Mouse (Mus musculus) spleen, postnatal 14 days (tissue): ENCODE measurements around the gene Opn1sw.
"Not testable (repeated sequence)": the region's sequence is repeated elsewhere in the genome, so short reads cannot be mapped to it uniquely, and the experiment has no call there.

Experiments used
- DNase-seq, 2 experiments: peaks; one replicate each; pipeline ENCODE4 v3.0.0; 2021 to 2022; ENCODE audit warnings: low spot score in 2 of 2

Opn1sw gene

GRCm38 (mm10) chr6:29347189-29347588, 41.1 kb downstream of the Opn1sw start:
- DNase-seq: no peak

DNA sequence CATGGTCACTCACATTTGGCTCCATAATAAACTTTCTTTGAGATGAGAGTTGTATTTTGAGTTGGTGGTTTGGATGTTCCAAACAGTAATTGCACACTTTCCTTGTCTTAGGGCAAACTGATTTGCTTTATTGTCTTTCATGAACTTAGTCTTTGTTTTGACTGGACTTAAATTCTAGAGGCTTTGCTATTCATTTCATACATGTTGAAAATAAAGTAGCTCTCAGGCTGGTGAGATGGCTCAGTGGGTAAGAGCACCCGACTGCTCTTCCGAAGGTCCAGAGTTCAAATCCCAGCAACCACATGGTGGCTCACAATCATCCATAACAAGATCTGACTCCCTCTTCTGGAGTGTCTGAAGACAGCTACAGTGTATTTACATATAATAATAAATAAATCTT, 41.8 kb downstream of the Opn1sw start:
- DNase-seq: not testable (repeated sequence)

DNA sequence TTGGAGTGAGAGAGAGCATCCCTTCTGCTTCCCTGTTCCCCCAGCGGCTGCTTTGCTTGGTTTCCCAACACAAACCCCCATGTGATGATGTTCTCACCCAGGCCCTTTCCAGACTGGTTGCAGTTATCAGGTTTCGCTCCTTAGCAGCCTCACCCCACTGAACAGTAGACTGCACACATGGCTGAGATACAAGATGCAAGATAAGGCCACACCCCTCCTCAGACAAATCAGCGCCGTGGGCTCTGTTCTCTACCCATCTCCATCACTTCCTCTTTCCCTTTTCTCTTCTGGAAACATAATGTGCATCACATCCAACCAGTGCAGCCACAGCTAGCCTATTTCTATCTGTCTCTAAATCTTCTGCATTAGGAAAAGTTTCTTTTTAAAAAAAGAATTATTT, 58.8 kb downstream of the Opn1sw start:
- no peak for DNase-seq

- DNase-seq: no peak
Observed at GRCm38 (mm10) chr6:29326961-29327360, 61.3 kb downstream of the Opn1sw start.
